Mouse (Mus musculus) forebrain, embryonic 11.5 days (tissue): ENCODE results near the gene Bend5. TPM values are rescaled to one million over a fixed set of nuclear protein-coding genes. Genes with fewer than 3 reads are reported as not detected.
A peak's percentile ranks its signal among the peaks of the same experiment; 100 is the strongest.

Experiments
- ATAC-seq: fragments of 200-750 bp; cut with Nextera tagmentation; replicated peaks from 2 replicates; pipeline ENCODE4 v1.8.0; 2017; ENCODE audit warnings: moderate TSS enrichment; ENCODE audit not compliant: low FRiP score
- DNase-seq: peaks from one replicate; pipeline ENCODE4 v3.0.0-alpha.2; 2017; ENCODE audit warnings: low spot score
- H3K27ac ChIP-seq: fragments of 300-500 bp; sonication (generic); 2 replicates; pipeline ENCODE4 v1.5.1; 2014; ENCODE audit warnings: low read depth, low read length
- H3K27me3 ChIP-seq: fragments of 300-500 bp; sonication (generic); 2 replicates; pipeline ENCODE4 v1.6.1; 2014; ENCODE audit warnings: mild to moderate bottlenecking, low read length, mixed read lengths; ENCODE audit not compliant: control insufficient read depth, insufficient read depth
- H3K36me3 ChIP-seq: fragments of 300-500 bp; sonication (generic); 2 replicates; pipeline ENCODE4 v1.6.1; 2014; ENCODE audit warnings: mild to moderate bottlenecking, low read length, moderate library complexity, mixed read lengths; ENCODE audit not compliant: control insufficient read depth, insufficient read depth
- H3K4me1 ChIP-seq: fragments of 300-500 bp; sonication (generic); replicated peaks from 2 replicates; pipeline ENCODE4 v1.6.1; 2014; ENCODE audit warnings: low read length, mixed read lengths; ENCODE audit not compliant: control insufficient read depth, insufficient read depth
- H3K4me2 ChIP-seq: fragments of 300-500 bp; sonication (generic); 2 replicates; pipeline ENCODE4 v1.6.1; 2014; ENCODE audit warnings: low read depth, mild to moderate bottlenecking, low read length, moderate library complexity, mixed read lengths; ENCODE audit not compliant: severe bottlenecking
- H3K4me3 ChIP-seq: fragments of 300-500 bp; sonication (generic); 2 replicates; pipeline ENCODE4 v1.5.1; 2014; ENCODE audit warnings: low read depth, low read length
- H3K9ac ChIP-seq: fragments of 300-500 bp; sonication (generic); 2 replicates; pipeline ENCODE4 v1.6.1; 2014; ENCODE audit warnings: low read length
- H3K9me3 ChIP-seq: fragments of 300-500 bp; sonication (generic); 2 replicates; pipeline ENCODE4 v1.6.1; 2016; ENCODE audit warnings: low read length, mixed read lengths; ENCODE audit not compliant: control insufficient read depth
- WGBS: fragments of 180-500 bp; shearing (Covaris S2); extraction: QIAGEN DNeasy Blood & Tissue Kit; methylation state at CpG from one replicate; pipeline ENCODE4 v1.1.7; 2014; 5-methylcytosine and 5-hydroxymethylcytosine counted together
- polyA plus RNA-seq: library from polyadenylated mRNA; unstranded; fragments of >200 nt; fragmentation: Nextera tagmentation; extraction: Ambion mirVana; gene quantifications from 2 replicates; pipeline ENCODE4 v1.2.1, GENCODE M21; 2014

Bend5 gene
- polyA plus RNA-seq, 1 experiment from 2014 or later, result 34.4 TPM

DNA sequence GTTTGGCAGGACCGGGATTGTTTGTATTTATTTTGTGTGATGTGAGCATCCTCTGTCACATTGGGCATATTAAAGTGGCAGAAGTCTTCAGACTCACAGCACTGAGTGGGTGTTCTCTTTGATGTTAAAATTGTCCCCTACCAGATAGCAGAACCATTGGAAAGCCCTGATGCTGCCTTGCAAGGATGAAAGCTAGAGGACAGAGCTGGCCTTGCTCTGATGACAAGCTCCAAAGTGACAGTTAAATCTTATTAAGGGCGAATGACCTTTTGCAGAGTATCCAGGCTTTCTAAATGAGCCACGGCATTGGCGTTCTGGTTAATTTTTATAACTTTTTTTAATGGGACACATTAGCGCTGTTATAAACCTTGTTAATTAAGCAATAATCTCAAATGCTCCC is 42.8 kb downstream of the Bend5 start:
- H3K27ac ChIP-seq, result no peak overlapping the region
- no peaks in the 10 kb centered on the region; the same call in 1 of the 2 replicates for H3K36me3 ChIP-seq
- H3K9me3 ChIP-seq, result no peaks in the 10 kb centered on the region
- 70% methylated on average over 5 of the region's 5 CpGs for WGBS
- no peak for DNase-seq
- H3K9ac ChIP-seq, result no peak overlapping the region
- no peaks in the 10 kb centered on the region for H3K4me1 ChIP-seq
- H3K27me3 ChIP-seq, result no peaks in the 10 kb centered on the region
- no peak overlapping the region for H3K4me3 ChIP-seq
- H3K4me2 ChIP-seq, result no peak overlapping the region
- ATAC-seq, result no peak

DNA sequence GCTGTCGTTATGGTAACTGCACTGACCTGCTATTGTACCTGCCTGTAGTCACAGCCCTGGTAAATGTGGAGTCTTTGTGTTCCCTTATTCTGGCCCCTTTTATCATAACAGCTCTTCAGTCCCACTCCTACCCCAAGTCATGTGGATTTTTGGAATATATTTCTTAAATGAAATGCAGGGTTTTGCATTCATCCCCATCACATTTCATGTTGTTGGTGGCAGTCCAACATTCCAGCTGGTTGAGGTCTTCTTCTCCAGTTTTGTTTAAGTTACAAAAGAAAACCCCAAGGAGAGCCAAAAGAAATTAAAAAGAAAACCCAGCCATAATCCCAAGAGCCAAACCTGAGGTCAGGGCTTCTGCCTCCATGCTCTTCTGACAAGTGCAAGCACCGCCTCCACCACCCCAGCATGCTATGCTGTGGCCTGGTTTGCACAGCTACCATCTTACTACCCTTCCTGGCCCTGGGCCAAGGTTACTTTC is 52.5 kb downstream of the Bend5 start:
- ATAC-seq (no peak), DNase-seq (no peak)
- no peak overlapping the region for H3K4me2 ChIP-seq
- no peak overlapping the region for H3K9ac ChIP-seq
- no peak overlapping the region for H3K4me3 ChIP-seq
- no peaks in the 10 kb centered on the region for H3K27me3 ChIP-seq
- no peaks in the 10 kb centered on the region for H3K36me3 ChIP-seq
- no peaks in the 10 kb centered on the region for H3K9me3 ChIP-seq
- H3K27ac ChIP-seq, result no peak overlapping the region
- WGBS, result 82% methylated on average over 2 of the region's 2 CpGs
- H3K4me1 ChIP-seq, result no peaks in the 10 kb centered on the region

DNA sequence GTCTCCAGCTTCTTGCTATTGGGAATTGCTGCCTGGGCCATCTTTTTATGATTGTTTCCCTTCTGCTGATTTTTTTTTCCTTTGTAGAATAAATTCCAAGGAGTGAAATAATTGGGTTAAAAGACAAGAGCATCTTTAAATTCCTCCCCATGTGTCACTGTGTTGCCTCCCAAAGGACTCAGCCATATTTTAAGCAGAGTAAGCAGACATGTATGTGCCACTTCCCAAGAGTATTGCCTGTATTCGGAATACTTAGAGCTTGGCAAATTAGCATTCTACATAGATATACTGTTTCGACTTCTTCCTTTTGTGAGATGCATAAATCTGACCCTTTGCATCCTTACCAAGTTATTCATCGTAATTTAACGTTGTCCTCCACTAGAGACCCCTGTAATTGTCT is 53.0 kb downstream of the Bend5 start:
- H3K4me2 ChIP-seq, result no peak overlapping the region
- DNase-seq (no peak), ATAC-seq (no peak)
- H3K4me3 ChIP-seq, result no peak overlapping the region
- WGBS, result 90% methylated on average over 4 of the region's 4 CpGs
- no peaks in the 10 kb centered on the region for H3K27me3 ChIP-seq
- H3K9me3 ChIP-seq, result no peaks in the 10 kb centered on the region
- no peak overlapping the region for H3K9ac ChIP-seq
- no peaks in the 10 kb centered on the region for H3K36me3 ChIP-seq
- no peaks in the 10 kb centered on the region for H3K4me1 ChIP-seq
- H3K27ac ChIP-seq, result no peak overlapping the region

DNA sequence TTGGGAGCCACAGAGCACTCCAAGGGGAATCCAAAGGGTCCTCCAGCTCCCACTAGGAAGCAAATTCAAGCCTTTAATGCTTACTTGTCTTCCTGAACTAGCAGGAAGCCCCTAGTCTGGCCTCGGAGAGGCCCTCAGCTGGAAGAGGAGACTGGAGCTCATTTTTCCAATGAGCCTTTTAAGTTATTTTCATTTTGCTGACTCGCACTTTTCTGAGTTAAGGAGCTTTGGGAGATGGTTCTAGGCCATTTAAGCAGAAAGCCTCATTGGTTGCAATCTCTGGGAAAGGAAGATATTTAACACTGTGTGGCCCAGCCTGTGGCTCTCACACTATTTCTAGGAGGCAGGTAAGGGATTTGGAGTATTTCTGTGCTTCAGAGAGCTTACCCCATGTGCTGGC is 55.0 kb downstream of the Bend5 start:
- no peak overlapping the region for H3K4me3 ChIP-seq
- H3K9me3 ChIP-seq, result no peaks in the 10 kb centered on the region
- H3K9ac ChIP-seq, result no peak overlapping the region
- ATAC-seq, result no peak
- no peak overlapping the region for H3K4me2 ChIP-seq
- H3K27ac ChIP-seq, result no peak overlapping the region
- no peaks in the 10 kb centered on the region for H3K36me3 ChIP-seq
- no peaks in the 10 kb centered on the region for H3K27me3 ChIP-seq
- no peaks in the 10 kb centered on the region for H3K4me1 ChIP-seq
- DNase-seq, result no peak
- 78% methylated on average over 2 of the region's 2 CpGs for WGBS

DNA sequence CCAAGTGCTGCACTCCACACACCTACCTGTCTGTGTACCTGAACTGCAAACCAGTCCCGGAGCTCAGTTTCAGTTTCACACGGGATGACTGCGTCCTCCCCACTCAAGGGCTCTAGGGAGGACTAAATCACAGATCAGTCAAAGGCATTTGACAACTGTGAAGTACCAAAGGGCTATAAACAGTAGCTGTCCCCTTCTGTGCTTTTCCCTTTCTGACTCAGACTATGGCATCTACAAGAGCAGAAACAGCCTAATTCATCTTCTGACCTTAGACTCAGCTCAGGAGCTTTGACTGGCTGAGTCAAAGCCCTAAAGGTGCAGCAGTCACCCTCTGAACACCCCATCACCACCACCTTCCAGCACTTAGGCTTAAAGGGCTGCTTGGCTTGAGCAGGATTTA is 56.9 kb downstream of the Bend5 start:
- H3K9ac ChIP-seq, result no peak overlapping the region
- no peak overlapping the region for H3K27ac ChIP-seq
- H3K9me3 ChIP-seq, result no peaks in the 10 kb centered on the region
- no peaks in the 10 kb centered on the region for H3K4me1 ChIP-seq
- no peak for ATAC-seq
- no peak for DNase-seq
- WGBS, result 85% methylated on average over 3 of the region's 3 CpGs
- H3K36me3 ChIP-seq, result no peaks in the 10 kb centered on the region
- H3K4me2 ChIP-seq, result no peak overlapping the region
- H3K27me3 ChIP-seq, result no peaks in the 10 kb centered on the region
- no peak overlapping the region for H3K4me3 ChIP-seq

DNA sequence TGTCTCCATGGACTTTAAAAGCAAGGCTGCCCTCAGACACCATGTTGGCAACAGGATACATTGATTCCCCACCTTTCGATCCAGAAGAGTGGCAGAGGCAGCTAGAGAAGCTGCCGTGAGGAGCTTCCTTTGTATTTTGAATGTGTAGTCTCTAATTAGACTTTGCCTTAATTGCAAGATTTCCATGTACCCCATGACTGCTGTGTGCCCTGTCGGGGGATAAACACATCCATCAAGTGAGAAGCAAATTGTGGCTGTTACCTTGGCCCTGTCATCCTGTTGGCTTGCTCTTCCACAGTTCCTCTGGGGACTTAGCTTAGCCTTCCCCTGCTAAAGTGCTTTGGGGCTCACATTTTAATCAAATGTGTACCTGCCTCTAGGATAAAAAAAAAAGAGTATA is 57.7 kb downstream of the Bend5 start:
- no peak overlapping the region for H3K9ac ChIP-seq
- DNase-seq (no peak), ATAC-seq (no peak)
- H3K9me3 ChIP-seq, result no peaks in the 10 kb centered on the region
- no peak overlapping the region for H3K27ac ChIP-seq
- H3K36me3 ChIP-seq, result no peaks in the 10 kb centered on the region
- WGBS, result 55% methylated on average over 3 of the region's 3 CpGs
- H3K4me1 ChIP-seq, result no peaks in the 10 kb centered on the region
- no peak overlapping the region for H3K4me2 ChIP-seq
- no peak overlapping the region for H3K4me3 ChIP-seq
- no peaks in the 10 kb centered on the region for H3K27me3 ChIP-seq

DNA sequence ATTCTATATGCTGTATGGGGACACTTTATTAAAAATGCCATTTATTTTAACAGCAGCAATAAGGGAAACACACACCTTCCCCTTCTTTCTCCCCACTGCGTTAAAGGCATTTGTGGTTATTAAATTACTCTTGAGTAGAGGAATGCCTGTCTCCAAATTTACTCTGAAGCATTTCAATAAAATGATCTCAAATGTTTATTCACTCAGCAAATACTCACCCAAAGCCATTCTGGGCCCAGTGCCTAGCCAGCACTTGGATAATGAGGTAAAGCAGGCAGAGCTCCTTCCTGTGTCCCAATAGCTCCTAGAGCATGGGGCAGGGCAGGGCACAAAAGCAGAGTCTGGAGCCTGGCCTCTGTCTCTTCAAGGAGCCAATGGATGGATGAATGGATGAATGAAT is 58.2 kb downstream of the Bend5 start:
- no peaks in the 10 kb centered on the region for H3K9me3 ChIP-seq
- H3K36me3 ChIP-seq, result no peaks in the 10 kb centered on the region
- H3K27ac ChIP-seq, result no peak overlapping the region
- H3K27me3 ChIP-seq, result no peaks in the 10 kb centered on the region
- peaks cover 3% of the 10 kb centered on the region; the same call in 1 of the 2 replicates for H3K4me1 ChIP-seq
- DNase-seq (no peak), ATAC-seq (no peak)
- no peak overlapping the region for H3K4me3 ChIP-seq
- WGBS, result 96% methylated on average over 1 of the region's 1 CpGs
- H3K9ac ChIP-seq, result no peak overlapping the region
- no peak overlapping the region for H3K4me2 ChIP-seq

DNA sequence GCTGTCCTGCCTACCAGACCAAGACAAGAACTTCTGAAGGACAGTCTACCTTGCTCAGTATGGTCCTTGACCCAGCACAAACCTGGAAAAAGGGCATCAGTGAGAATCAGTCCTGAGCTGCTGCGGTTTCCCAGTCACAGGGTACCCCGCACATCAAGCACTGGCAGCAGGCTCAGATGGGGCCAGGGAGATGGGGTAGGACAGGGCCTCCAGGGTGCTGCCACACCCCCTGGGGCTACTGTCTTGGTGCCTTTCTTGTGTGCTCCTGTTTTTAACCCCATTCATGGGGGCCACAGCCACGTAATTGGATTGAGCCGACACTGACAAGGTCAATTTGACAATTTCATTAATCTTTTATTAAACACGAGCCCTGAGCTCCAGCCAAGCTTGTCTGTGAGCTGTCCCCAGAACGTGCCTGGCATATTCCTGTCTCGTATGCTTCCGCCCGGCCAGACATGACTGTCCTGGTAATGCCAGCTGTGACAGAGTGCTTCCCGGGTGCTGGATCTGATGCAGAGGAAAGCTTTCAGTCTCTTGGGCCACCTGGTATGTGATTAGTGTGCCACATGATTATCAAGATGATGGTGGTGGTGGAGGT is 60.7 kb downstream of the Bend5 start:
- Histone ChIP-seq H3K4me1 (peaks cover 6% of the 10 kb centered on the region; the same call in 1 of the 2 replicates), H3K27ac (no peak overlapping the region), H3K36me3 (no peaks in the 10 kb centered on the region), H3K27me3 (no peaks in the 10 kb centered on the region), H3K4me3 (no peak overlapping the region), H3K4me2 (no peak overlapping the region), H3K9ac (no peak overlapping the region), H3K9me3 (no peaks in the 10 kb centered on the region)
- ATAC-seq (no peak), DNase-seq (no peak)
- WGBS, result 64% methylated on average over 10 of the region's 10 CpGs

DNA sequence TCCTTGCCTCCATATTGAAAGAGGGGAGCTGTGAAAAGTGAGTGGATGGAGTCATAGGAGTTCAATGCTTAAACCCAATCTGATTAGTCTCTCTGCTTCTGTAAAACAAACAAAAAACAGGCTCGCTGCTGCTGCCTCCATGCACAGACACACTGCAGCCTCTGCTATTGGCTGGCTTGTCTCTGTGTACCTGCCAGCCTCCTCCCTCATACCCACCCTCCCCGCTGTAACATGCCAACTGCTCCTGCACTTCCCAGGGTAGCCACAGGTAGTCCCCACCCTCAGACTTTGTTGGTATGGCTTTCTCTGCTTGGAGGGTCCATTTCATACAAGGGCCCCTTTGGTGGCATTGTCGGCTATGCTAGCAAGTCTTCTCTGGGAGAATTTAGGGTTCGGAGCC is 62.7 kb downstream of the Bend5 start:
- no peak overlapping the region for H3K4me3 ChIP-seq
- no peak overlapping the region for H3K27ac ChIP-seq
- H3K27me3 ChIP-seq, result no peaks in the 10 kb centered on the region
- DNase-seq (no peak), ATAC-seq (0 out of 2 replicates have a peak, but pooled peaks have one; percentile 45)
- H3K9me3 ChIP-seq, result no peaks in the 10 kb centered on the region
- H3K4me1 ChIP-seq, result peaks cover 6% of the 10 kb centered on the region; the same call in 1 of the 2 replicates
- H3K36me3 ChIP-seq, result no peaks in the 10 kb centered on the region
- 24% methylated on average over 4 of the region's 4 CpGs for WGBS
- no peak overlapping the region for H3K9ac ChIP-seq
- H3K4me2 ChIP-seq, result no peak overlapping the region
